ENCODE assay signal across 8 mouse cellular contexts in the genomic region with DNA sequence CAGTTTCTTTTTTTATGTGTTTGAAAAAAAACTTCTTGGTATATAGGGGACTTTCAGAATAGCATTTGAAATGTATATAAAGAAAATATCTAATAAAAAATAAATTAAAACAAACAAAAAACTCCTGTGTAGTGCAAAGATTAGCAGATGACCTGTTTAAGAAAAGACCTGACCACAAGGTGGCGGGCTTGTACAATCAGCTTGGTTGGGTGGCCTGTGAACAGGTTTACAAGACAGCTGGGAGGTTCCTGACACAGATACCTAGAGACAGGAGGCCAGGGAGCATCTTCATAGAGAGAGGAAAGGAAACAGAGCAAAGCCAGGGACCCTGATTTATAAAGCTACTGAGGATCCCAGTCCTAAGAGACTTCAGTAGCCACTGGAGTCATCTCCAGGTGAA.
A peak's percentile ranks its signal among the peaks of the same experiment; 100 is the strongest.
DNase-seq lines count a peak whose midpoint lies in the region; ATAC-seq and TF ChIP-seq lines count a peak whose summit lies in the region.

No protein-coding gene starts in this region.

- H3K9me3 ChIP-seq in midbrain, embryonic 10.5 days (replicated peaks): no peaks in the 10 kb centered on the region
- H3K9me3 ChIP-seq in midbrain, embryonic 15.5 days: no peaks in the 10 kb centered on the region

- no peak for DNase-seq in cerebellum, adult 2 months
- DNase-seq in cerebellum, adult 11-12 months: no peak
- peak; percentile 36 for DNase-seq in midbrain, embryonic 10.5 days (ENCODE audit: low spot score)
- peak; percentile 56 to 68 for DNase-seq in cerebellum, postnatal 14 days
- peak; percentile 27 for DNase-seq in kidney, postnatal 14 days
- DNase-seq in urinary bladder, postnatal 36 days (ENCODE audit: low spot score in 2 of 2): no peak
- no peak for DNase-seq in natural killer cell, adult 2 months (ENCODE audit: low spot score in 2 of 2)

- TF ChIP-seq POLR2A in cerebellum, adult 2 months (IDR thresholded peaks at IDR 0.05; ENCODE audit: borderline replicate concordance, insufficient read depth, low read length): no peak

- H3K4me2 ChIP-seq in midbrain, embryonic 15.5 days: no peak overlapping the region

- no peak overlapping the region for H3K9ac ChIP-seq in midbrain, embryonic 15.5 days

- no peak; the same call in 1 of the 2 replicates for ATAC-seq in midbrain, embryonic 15.5 days (replicated peaks)

- H3K4me3 ChIP-seq in cerebellum, adult 2 months (replicated peaks; ENCODE audit: insufficient read depth, low read depth, low read length): no peak overlapping the region
- H3K4me3 ChIP-seq in midbrain, embryonic 10.5 days: no peak overlapping the region
- H3K4me3 ChIP-seq in midbrain, embryonic 15.5 days: no peak overlapping the region

- H3K27me3 ChIP-seq in cerebellum, adult 2 months (ENCODE audit: control insufficient read depth, insufficient read depth, low read length): no peaks in the 10 kb centered on the region
- H3K27me3 ChIP-seq in midbrain, embryonic 10.5 days (ENCODE audit: low read depth, poor library complexity, severe bottlenecking): no peaks in the 10 kb centered on the region
- no peaks in the 10 kb centered on the region for H3K27me3 ChIP-seq in midbrain, embryonic 15.5 days (replicated peaks)

- WGBS in cerebellum, adult 2 months: 6% methylated on average over 1 of the region's 1 CpGs
- 0% methylated on average over 1 of the region's 1 CpGs for WGBS in midbrain, embryonic 10.5 days
- WGBS in midbrain, embryonic 15.5 days: 5% methylated on average over 1 of the region's 1 CpGs

- no peaks in the 10 kb centered on the region for H3K4me1 ChIP-seq in cerebellum, adult 2 months (ENCODE audit: control insufficient read depth, insufficient read depth, low read length)
- no peaks in the 10 kb centered on the region for H3K4me1 ChIP-seq in midbrain, embryonic 10.5 days
- no peaks in the 10 kb centered on the region for H3K4me1 ChIP-seq in midbrain, embryonic 15.5 days

- H3K27ac ChIP-seq in cerebellum, adult 2 months (ENCODE audit: insufficient read depth, low read length): no peak overlapping the region
- no peak overlapping the region for H3K27ac ChIP-seq in midbrain, embryonic 10.5 days (replicated peaks)
- no peak overlapping the region for H3K27ac ChIP-seq in midbrain, embryonic 15.5 days

- no peaks in the 10 kb centered on the region for H3K36me3 ChIP-seq in midbrain, embryonic 10.5 days
- H3K36me3 ChIP-seq in midbrain, embryonic 15.5 days (replicated peaks): no peaks in the 10 kb centered on the region

- TF ChIP-seq CTCF in cerebellum, adult 2 months (IDR thresholded peaks at IDR 0.05; ENCODE audit: borderline replicate concordance, insufficient read depth, low read depth, low read length): peak; percentile 31; the same call in 1 of the 2 replicates

Comparison
In these comparisons a context has a peak if more than half of its experiments do, and no peak if none do; other contexts are left out.
1. DNase-seq: peak in midbrain, embryonic 10.5 days (single experiment), cerebellum, postnatal 14 days (2 of 2) and kidney, postnatal 14 days (single experiment); none in cerebellum, adult 2 months (0 of 2), cerebellum, adult 11-12 months (single experiment), urinary bladder, postnatal 36 days (0 of 2) and natural killer cell, adult 2 months (0 of 2).